Mouse (Mus musculus) frontal cortex, adult (tissue): ENCODE data around the gene Lrrc4.

ENCODE experiments used
- ATAC-seq: cut with Nextera tagmentation; 2 replicates; pipeline ENCODE4 v1.9.2; 2017; ENCODE audit warnings: mild to moderate bottlenecking, moderate library complexity, mixed read lengths; ENCODE audit not compliant: low TSS enrichment

The Lrrc4 gene

DNA sequence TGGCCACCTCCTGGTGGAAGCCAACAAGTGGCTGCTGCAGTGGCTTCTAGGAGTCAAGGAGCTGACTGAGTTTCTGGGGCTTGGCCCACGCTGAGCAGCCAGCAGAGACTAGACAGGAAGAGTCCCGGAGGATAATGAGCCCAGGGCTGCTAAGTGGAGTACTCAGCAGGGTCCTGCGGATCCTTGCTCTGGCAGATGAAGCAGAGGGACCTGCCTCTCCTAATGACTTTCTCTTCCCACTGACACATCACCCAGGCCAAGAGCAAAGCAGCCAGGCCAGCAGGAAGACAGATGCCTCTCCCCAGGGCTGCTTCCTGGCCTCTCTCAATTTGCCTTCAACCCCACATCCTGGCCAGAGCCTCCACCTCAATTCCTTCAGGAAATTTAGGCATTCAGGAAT lies 23.9 kb upstream of the Lrrc4 start:
- no peak for ATAC-seq

DNA sequence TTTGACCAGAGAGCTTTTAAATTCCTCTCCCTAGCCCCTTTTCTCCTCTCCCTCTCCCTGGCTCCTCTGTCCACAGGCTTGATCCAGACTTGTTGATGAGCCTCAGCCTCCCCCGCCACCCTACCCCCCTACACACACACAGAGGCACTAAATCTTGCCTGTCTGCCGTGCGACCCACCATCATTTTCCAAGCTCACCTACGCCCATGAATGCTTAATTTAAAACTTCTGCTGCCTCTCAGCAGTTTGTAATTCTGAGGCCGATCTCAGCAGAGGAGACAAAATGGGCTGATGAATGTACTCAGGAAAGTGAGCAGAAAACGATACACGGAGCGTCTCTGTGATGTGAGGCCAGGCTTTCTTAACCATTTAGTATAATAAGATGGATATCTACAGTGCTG lies 23.1 kb upstream of the Lrrc4 start:
- peak; percentile 66 for ATAC-seq

DNA sequence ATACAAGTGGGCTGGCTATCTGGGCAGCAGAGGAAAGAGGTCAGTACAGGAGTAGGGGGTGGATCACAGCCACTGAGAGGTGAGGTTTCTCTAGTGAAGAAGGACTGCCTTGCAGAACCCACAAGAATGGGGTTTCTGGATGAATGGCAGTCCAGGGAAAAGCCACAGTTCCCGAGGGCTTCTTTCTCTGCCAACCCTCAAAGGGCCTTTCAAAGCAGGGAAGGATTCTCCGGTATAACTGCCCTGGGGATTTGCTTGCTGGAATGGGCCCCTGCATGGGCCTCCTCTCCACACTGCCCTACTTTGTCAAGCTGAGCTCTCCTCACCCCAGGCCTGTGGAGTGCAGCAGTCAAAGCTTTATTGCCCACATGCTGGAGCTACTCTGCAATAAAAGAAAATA lies 22.1 kb upstream of the Lrrc4 start:
- no peak for ATAC-seq

DNA sequence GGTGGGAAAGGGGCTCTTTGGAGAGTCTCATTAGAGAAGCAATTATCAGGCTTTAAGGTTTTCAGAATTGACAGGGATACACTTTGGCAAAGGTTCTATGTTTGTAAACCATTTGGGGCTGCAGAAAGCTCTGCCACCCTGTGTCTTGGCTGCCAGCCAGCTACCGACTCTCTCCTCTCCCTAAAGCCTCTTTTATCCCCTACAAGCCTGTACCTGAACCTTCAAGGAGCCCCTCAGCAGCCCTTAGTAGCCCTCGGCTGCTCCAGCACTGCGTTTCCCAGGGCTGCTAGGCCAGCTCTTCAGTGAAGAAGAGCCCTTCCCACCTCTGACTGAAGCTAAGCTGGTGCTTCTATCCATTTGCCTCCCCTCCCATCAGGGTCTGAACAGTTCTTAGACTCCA lies 21.6 kb upstream of the Lrrc4 start:
- ATAC-seq, result no peak

DNA sequence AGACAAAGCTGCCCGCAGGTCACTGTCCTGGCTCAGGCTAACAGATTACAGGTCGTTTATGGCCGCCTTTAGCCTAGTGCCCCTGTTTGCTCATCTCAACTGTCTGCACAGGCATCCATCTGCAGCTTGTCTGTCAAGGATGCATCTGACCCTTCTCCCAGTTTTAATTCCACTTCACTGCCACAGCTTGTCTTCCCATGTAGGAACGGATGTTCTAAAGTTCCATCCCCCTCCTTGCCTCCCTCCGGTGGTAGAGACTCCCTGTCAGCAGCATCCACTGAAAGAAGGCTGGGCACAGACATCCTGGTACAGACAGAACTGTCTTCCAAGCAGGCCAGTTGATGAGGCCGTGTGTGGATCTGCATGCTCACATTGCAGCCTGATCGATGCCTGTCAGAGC lies 20.8 kb upstream of the Lrrc4 start:
- no peak for ATAC-seq

DNA sequence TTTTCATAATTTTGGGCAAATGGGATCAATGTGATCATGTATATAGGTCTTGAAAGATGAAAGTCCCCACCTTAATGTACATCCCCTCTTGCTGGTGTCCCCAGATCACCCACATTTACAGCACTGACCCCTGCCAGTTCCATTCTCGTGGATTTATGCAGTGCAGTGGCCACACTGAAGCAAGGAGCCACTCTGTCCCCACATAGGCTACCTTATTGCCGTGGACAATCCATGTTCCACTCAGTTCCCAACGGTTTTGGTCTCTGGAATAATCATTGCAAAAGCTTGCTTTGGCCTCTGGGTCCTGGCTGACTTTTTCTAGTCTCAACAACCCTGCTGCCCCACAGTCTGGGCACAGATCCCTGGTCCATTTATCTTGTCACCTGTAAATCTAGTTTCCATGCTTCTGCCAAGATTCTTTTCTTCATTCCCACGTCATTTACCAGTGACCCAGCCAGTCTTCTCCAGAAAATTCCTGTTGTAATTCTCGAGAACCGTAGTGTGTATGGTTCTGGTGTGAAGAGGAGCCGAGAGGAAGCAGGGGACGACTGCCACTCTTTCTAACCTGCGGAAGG lies 18.9 kb upstream of the Lrrc4 start:
- ATAC-seq, result no peak

DNA sequence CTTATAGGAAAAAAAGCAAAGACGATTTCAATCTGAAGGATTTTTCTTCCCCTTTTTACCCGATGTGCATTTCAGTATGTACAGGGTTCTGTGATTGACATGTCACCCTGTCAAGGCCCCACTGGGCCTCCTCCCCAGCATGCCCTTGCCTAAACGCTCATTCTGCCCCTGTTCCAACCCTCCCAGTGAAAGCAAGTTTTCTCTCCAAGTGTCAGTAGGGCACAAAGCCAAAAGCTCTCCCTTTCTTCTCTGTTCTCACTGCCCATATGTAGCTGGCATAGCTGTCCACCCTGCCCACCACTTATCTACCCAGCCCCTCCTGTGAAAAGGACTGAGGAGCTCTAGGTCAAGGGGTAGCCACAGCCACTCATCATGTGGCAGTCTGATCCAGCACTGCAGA lies 17.8 kb upstream of the Lrrc4 start:
- ATAC-seq, result no peak

DNA sequence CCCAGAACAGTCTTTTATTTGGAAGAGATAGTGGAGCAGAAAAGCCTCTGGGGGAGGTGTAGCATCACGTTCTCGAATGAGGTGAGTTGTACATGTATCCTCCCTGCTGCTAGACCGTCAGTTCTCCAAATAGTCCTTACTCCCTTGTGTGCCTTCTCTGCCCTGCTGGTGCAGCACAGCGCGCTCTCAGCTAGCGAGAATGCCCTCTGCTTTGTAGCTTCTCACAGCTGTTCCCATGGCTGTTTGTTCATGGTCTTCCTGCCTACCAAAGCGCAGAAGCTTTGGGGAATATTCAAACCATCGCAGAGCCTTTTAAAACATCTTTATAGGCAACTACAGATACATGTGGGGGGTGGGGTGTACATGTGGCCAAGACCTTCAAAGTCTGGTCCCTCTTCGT lies 17.3 kb upstream of the Lrrc4 start:
- ATAC-seq, result 0 out of 2 replicates have a peak, but pooled peaks have one; percentile 24

DNA sequence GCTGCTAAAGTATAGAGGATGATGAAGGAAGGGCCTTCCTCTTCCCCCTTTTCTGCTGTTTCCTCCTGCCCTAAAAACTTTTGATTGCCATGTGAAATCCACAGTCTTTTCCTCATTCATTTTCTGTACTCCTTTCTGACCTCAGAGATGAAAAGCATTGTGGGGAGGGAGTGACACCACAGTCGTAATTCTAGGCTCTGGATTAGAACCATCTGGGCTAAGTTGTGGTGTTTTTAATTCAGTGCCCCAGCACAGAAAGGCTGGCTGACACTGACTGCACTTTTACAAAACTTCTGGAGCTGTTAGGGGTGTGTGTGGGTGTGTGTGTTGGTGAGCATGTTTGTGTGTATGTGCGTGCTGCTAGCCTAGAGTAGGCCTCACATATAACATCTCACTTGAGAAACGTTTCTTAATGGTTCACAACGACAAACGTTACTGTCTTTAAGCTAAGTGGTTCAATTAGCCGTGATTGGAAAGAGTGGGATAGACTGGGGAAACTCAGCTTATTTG lies 16.8 kb upstream of the Lrrc4 start:
- 0 out of 2 replicates have a peak, but pooled peaks have one; percentile 28 for ATAC-seq

DNA sequence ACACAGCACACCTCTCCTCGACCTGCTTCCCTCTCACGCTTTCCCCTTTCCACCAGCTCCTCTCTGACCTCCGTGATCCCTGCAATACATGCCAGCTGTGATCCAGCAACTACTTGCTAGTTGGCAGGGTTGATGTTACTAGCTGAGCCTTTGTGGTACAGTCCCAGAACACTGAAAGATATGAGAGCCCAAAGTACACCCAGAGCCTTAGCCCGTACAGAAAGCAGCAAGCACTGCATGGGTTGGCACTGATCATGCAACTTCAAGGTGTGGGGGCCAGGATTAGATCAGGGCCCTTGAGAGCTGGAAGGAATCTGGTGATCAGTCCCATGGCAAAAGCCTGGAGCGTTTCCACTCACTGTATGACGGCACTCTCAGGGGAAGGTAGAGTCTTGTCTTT lies 16.1 kb upstream of the Lrrc4 start:
- ATAC-seq, result no peak

DNA sequence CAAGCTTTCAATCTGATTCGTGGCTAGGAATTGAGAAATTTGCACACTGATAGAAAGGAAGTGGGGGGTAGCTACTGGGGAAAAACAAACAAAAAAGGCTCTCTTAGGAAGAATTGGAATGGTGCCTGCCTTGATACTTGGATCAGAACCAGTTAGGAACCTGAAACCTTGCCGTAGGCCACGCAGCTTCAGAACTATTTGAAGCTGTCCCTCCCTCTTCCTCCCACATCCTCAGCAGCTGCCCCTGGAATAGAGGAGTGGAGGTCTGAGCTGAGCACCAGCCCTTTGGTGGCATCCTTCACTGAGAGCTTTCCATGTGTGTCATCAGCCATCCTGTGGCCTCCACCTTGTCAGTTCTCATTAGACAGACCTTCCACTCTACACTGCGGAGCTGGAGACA lies 14.1 kb upstream of the Lrrc4 start:
- no peak for ATAC-seq

DNA sequence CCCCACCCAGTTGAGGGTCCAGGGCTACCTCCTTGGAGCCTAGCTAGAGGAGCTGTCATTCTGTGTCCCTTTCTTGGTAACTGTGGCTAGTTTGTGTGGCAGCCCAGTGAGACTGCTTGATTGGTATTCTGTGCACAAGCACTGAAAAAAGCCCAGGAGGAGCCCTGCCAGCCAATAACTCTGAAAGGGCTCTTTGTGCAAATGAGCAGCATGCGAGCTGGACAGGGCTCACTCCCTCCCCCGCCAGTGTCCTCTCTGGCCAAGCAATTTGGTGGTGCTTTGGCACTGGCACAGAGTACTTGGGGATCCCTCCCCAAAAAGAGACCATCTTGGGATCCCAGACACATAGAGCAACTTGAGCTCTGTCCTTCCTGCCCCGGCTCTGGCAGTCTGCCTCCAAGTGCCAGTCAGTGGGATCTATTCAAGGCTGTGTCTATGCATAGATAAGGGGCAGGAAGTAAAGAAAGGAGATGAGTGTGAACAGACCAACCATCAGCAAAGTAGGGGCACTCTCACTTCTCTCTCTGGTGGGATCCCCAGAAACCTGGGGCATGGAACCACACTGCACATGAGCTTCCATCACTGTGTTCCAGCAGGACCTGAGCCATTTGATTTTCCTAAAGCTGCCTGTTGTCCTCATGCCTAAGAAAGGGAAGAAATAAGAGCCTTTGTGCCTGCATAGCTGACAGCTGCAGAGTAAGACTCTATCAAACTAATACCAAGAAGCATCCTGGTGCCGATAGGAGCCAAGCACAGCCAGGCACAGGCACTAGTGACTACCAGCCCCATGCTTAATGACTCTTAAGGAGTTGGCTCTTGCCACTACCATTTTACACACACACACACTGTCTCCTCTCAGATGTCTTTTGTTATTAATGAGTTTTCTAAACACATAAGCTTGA lies 11.1 kb upstream of the Lrrc4 start:
- ATAC-seq, result peak; percentile 76

DNA sequence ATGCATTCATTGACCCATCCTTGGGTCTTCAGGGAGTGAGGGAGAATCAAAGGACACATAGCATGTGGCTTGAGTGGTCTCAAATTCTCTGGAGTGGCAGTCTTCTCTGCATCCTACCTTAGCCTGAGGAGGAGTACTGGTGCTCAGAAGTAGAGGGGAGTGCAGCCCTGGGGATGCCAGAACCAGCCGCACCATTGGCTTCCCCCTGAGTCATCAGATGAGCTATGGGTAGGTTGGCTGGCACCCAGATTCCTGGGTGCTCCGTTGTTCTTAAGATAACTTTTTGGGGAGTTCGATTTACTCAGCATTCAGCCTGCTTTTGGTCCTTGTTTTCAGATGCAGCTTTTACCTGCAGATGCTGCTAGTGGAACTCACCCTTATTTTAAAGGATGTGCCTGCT lies 10.0 kb upstream of the Lrrc4 start:
- 0 out of 2 replicates have a peak, but pooled peaks have one; percentile 38 for ATAC-seq

DNA sequence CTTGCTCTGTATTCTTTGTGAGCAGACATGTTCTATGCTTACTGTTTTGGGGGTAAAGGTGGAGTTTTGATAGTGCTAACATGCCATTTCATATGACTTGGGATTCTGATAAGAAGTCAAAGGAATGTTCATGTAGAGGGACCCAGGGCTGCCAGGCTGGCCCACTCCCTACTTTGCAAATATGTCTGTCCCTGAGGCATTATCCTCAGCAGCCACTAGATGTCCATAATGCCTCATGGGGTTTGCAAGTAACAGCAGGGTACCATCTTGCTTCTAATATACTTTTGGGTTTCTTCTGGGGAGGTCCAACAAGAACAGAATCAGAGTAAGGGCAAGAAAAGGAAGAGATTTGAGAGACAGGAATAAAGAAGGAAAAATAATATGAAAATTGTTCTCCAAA lies 5.1 kb upstream of the Lrrc4 start:
- ATAC-seq, result no peak

DNA sequence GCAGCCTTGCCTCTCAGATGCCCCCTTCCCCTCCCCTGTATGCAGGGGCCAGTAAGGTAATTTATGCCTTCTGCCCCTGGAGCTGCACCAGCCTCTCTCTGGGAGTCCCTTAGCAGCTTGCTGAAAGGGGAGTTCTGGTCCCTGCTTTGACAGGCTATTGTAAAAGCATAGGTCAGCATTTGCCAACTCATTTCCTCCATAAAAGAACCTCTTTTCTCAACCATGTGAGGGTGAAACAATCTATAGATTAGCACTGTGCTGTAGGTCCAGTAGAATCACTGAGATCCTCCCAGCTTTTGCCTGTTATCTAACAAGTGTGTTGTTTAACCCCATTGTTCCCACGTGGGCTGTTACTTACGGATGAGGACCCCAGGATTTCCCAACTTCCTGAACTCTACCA lies 2.5 kb upstream of the Lrrc4 start:
- ATAC-seq, result no peak

DNA sequence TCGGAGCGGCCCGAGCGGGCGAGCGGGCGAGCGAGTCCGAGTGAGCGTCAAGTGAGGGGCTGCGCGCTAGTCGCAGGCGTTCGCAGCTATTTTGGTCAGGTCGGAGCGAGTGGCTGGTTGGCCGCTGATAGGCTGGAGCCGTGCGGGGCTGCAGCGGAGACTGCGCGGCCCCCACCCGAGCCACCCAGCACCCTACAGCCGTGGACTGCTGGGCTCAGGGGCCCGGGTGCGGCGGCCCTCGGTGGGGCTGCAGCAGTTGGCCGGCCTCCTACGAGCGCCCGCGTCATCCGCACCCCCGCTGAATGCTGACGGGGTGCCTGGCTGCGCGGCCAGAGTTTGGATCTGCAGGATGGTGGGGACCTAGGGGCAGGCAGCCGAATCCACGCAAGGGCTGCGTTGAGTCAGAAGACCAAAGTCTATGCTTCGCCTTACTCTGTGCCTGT lies 1.9 kb upstream of the Lrrc4 start:
- ATAC-seq, result peak; percentile 47

DNA sequence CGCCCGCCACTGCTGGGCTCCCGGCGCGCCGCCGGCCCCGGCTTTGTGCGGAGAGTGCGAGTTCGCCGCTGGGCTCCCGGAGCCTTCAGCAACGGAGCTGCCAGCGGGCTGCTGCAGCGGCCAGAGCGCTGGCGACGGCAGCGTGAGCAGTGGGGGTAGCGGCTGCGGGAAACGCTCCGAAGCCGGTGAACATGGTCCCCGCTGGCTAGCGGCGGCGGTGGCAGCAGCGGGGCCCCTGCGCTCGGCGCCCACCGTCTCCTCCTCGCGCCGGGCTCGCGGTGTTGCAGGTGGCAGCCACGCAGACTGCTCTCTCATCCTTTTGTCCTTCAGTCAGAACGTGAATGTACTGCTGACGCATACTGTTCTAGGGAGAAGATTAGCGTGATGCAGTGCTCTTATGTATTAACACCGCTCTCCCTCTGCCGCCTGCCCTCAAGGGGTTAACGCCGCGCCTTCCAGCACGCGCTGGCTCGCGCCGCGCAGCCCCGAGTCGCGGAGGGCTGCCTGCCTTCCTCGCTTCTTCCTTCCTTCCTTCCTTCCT lies 1.3 kb upstream of the Lrrc4 start:
- peak; percentile 11 for ATAC-seq

DNA sequence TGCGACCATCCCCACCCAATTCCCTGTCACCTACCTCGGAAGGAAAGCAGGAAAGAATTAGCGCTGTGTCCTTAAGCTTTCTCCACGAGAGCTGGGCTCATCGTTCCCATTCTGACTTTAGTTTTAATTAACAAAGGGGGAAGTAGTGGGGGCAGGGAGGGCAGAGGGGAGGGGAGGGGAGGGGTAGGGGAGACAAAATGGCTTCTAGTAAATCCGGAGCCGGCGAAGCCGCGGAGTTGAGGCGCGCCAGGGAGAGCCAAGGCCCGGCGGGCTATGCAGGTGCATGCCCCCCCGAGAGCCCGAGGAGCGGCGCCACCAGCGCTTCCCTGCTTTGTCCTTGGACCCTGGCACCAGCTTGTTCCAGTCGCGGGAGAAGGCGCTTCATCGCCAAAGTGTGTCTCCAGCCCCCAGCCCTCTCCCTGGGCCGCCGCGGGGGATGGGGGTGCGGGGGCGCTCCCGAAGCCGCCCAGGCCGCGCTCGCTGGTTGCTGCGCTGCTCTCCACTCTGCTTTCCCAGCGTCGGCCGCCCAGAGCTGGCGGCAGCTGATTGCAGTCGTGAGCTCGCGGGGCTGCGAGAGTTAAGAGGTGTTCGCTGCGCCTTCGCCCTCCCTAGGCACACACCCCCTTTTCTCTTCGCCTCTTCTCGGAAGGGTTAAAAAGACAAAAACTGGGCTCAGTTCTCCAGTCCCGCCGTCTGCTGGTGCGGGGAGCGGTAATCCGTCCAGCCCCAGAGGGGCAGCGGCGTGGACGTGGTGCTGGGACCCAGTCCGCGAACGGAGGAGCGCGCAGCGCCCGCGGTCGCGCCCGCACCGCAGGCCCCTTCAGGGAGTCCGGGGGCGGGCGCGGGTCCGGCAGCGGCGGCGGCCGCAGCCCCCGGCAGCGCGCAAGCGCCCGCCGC lies 555 bp upstream of the Lrrc4 start:
- ATAC-seq, result peak; percentile 28

DNA sequence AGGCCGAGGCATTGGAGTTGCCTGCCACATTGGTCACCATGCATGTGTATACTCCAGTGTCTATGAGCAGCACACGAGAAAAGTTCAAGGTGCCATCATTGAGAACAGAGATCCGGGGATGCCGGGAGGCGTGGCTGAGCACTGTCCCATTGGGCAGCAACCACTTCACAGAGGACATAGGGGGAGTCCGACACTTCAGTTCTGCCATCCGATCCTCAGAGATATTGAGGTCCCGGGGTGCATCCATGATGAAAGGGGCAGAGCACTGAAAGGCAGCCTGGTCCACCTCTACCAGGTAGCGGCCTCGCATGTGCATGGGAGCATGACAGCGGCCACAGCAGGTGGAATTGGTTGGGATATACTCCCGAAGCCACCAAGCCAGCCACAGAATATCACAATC lies 1.2 kb downstream of the Lrrc4 start:
- no peak for ATAC-seq

DNA sequence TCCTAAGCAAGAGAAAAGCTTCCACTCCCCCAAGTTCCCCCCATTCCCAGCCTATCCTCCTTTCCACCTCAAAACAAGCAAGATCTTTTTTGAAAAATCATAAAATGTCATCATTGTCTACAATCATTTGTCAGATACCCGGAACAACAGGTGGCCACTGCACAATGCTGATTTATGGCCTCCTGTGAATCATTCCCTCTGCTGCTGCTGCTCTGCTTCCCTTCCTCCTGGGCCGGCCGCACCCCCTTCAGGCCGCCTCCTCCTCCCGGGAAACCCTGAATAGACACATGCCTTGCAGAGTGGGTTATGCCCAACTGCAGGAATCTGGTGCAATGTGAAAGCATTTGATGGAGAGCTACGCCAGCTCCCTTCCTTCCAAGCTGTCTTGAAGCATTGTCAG lies 3.0 kb downstream of the Lrrc4 start:
- peak; percentile 38 for ATAC-seq

DNA sequence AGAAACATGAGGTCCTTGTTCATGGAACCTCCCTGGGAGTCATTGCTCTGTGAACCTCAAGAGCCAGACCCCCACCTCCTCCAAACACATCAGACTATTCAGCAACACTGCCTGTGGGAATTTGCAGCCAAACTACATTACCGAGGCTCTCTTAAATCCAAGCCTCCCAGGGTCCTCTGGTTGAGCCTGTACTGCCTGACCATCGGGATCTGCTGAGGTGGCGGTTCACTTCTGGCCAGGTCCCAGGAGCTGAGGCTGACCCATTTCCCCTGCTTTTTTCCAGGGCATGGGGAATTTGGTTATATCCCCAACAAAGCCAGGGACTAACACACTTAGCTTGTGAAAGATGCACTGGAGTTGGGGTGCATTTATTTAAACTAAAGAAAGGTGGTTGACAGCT lies 4.0 kb downstream of the Lrrc4 start:
- ATAC-seq, result no peak
